Mouse (Mus musculus) midbrain, postnatal 0 days (tissue): ENCODE measurements around the gene Ttc7. TPM values are rescaled to one million over a fixed set of nuclear protein-coding genes. Genes with fewer than 3 reads are reported as not detected.

Experiments
- ATAC-seq: fragments of 200-750 bp; cut with Nextera tagmentation; 2 replicates; pipeline ENCODE4 v1.8.0; 2017; ENCODE audit warnings: moderate number of reproducible peaks, mild to moderate bottlenecking, moderate TSS enrichment, moderate library complexity; ENCODE audit not compliant: low FRiP score
- DNase-seq: peaks from one replicate; pipeline ENCODE4 v3.0.0-alpha.2; 2015; ENCODE audit warnings: low spot score
- H3K27ac ChIP-seq: fragments of 300-500 bp; sonication (generic); 2 replicates; pipeline ENCODE4 v1.5.1; 2014; ENCODE audit warnings: low read depth, mild to moderate bottlenecking, low read length, mixed read lengths
- H3K27me3 ChIP-seq: fragments of 300-500 bp; sonication (generic); 2 replicates; pipeline ENCODE4 v1.6.1; 2014; ENCODE audit warnings: low read length, control low read depth, mixed read lengths; ENCODE audit not compliant: insufficient read depth
- H3K36me3 ChIP-seq: fragments of 300-500 bp; sonication (generic); 2 replicates; pipeline ENCODE4 v1.6.1; 2014; ENCODE audit warnings: low read length, control low read depth, mixed read lengths; ENCODE audit not compliant: insufficient read depth
- H3K4me1 ChIP-seq: fragments of 300-500 bp; sonication (generic); 2 replicates; pipeline ENCODE4 v1.6.1; 2014; ENCODE audit warnings: mild to moderate bottlenecking, control low read depth, antibody characterized with exemption, low read length, mixed read lengths; ENCODE audit not compliant: insufficient read depth
- H3K4me2 ChIP-seq: fragments of 300-500 bp; sonication (generic); 2 replicates; pipeline ENCODE4 v1.6.1; 2014; ENCODE audit warnings: low read depth, mild to moderate bottlenecking, low read length, mixed read lengths; ENCODE audit not compliant: poor library complexity, severe bottlenecking
- H3K4me3 ChIP-seq: fragments of 300-500 bp; sonication (generic); 2 replicates; pipeline ENCODE4 v1.5.1; 2014; ENCODE audit warnings: low read depth, mild to moderate bottlenecking, low read length, moderate library complexity
- H3K9ac ChIP-seq: fragments of 300-500 bp; sonication (generic); replicated peaks from 2 replicates; pipeline ENCODE4 v1.6.1; 2014; ENCODE audit warnings: mild to moderate bottlenecking, low read length, moderate library complexity, mixed read lengths; ENCODE audit not compliant: poor library complexity, severe bottlenecking
- H3K9me3 ChIP-seq: fragments of 300-500 bp; sonication (generic); 2 replicates; pipeline ENCODE4 v1.6.1; 2016; ENCODE audit warnings: low read length, control low read depth
- CTCF ChIP-seq: IDR thresholded peaks from 2 replicates; pipeline ENCODE4 v1.5.1; 2016; ENCODE audit warnings: antibody characterized with exemption, mild to moderate bottlenecking
- WGBS: fragments of 180-500 bp; shearing (Covaris S2); extraction: QIAGEN DNeasy Blood & Tissue Kit; methylation state at CpG from one replicate; pipeline ENCODE4 v1.1.7; 2014; 5-methylcytosine and 5-hydroxymethylcytosine counted together
- polyA plus RNA-seq: library from polyadenylated mRNA; unstranded; fragments of >200 nt; fragmentation: Nextera tagmentation; extraction: Ambion mirVana; gene quantifications from 2 replicates; pipeline ENCODE4 v1.2.1, GENCODE M21; 2015
- total RNA-seq: library from RNA; depleted of rRNA; stranded (reverse); fragments of >200 nt; gene quantifications from 2 replicates; pipeline ENCODE4 v1.2.3, GENCODE M21; 2014

Ttc7 gene
- total and polyA plus RNA-seq, 2 experiments from 2014 or later: 5.3 to 11.1 TPM

DNA sequence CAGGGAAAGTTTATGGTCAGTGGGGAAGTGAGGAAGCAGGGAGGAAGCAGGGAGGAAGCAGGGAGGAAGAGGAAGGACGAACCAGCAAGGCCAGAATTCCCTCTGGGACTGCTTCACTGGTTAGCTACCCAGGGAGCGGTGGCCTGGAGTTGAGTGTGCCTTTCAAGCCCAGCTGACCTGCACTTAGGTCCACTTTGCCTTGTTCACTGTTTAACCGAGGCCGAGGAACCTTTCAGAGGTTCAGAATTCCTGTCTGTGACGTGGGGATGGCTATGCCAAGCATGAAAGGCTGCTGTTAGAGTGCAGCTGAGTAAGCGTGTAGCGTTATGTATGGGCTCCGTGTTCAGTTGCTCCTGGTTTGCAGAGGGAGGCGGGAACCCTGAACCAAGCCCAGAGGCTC is 90.6 kb downstream of the Ttc7 start:
- H3K4me1 ChIP-seq: peaks cover 29% of the 10 kb centered on the region; the same call in 1 of the 2 replicates

GRCm38 (mm10) chr17:87375941-87376511 is 93.3 kb downstream of the Ttc7 start:
- no peak for TF ChIP-seq CTCF
- no peak overlapping the region for H3K4me2 ChIP-seq
- H3K4me1 ChIP-seq: peaks cover 32% of the 10 kb centered on the region; the same call in 1 of the 2 replicates
- WGBS: 71% methylated on average over 10 of the region's 10 CpGs
- H3K27me3 ChIP-seq: no peaks in the 10 kb centered on the region
- no peaks in the 10 kb centered on the region for H3K9me3 ChIP-seq
- no peaks in the 10 kb centered on the region for H3K36me3 ChIP-seq
- DNase-seq: no peak
- no peak overlapping the region for H3K9ac ChIP-seq
- no peak overlapping the region; the same call in 1 of the 2 replicates for H3K27ac ChIP-seq
- H3K4me3 ChIP-seq: no peak overlapping the region
- no peak for ATAC-seq

More for the DNA sequence above, 90.6 kb downstream of the Ttc7 start:
- DNase-seq (no peak), ATAC-seq (no peak)
- Histone ChIP-seq H3K36me3 (no peaks in the 10 kb centered on the region), H3K4me2 (no peak overlapping the region), H3K9ac (no peak overlapping the region), H3K27me3 (no peaks in the 10 kb centered on the region), H3K4me3 (no peak overlapping the region), H3K9me3 (no peaks in the 10 kb centered on the region), H3K27ac (peak overlapping the region; percentile 77; the same call in 1 of the 2 replicates)
- TF ChIP-seq CTCF: no peak
- WGBS: 91% methylated on average over 9 of the region's 9 CpGs

DNA sequence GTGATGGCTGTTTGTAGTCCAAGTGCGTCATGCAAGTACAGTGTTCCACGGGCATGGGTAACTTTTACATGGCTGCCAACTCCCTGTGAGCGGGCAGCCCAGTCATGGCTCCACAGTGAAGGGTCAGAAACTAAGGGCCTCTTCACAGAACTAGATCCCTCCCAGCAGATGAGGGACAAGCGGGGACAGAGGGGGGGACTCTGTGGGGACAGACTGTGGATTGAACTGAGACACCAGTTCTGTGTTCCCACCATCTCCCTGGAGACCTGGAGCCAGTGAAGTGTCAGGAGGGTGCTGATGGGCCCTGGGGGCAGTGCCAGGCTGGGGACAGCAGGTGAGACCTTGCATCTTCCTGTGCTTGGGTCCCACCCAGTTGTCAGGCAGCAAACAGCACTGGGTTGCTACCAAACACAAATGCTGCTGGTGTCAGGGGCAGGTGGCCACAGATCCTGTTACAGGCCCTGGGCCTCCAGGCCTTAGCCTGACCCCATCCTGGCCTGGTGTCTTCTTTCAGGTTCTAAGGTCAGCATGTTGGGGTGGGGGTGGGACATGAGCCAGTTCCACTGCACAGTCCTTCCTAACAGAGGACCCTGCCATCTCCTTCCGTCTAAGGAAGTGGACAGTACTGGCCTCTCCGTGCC is 94.3 kb downstream of the Ttc7 start:
- no peak for TF ChIP-seq CTCF
- DNase-seq: no peak
- Histone ChIP-seq H3K9me3 (no peaks in the 10 kb centered on the region), H3K36me3 (no peaks in the 10 kb centered on the region), H3K9ac (no peak overlapping the region), H3K27ac (no peak overlapping the region), H3K4me3 (no peak overlapping the region), H3K4me1 (peaks cover 32% of the 10 kb centered on the region; the same call in 1 of the 2 replicates), H3K27me3 (no peaks in the 10 kb centered on the region), H3K4me2 (no peak overlapping the region)
- WGBS: 87% methylated on average over 6 of the region's 6 CpGs
- ATAC-seq: no peak

GRCm38 (mm10) chr17:87377536-87377935 is 94.8 kb downstream of the Ttc7 start:
- DNase-seq: peak; percentile 24

GRCm38 (mm10) chr17:87378354-87379159 is 95.9 kb downstream of the Ttc7 start:
- DNase-seq (peak; percentile 88), ATAC-seq (peak; percentile 66)
- H3K9ac ChIP-seq: no peak overlapping the region
- H3K4me3 ChIP-seq: no peak overlapping the region
- H3K9me3 ChIP-seq: no peaks in the 10 kb centered on the region
- peak; percentile 69 for TF ChIP-seq CTCF
- H3K4me1 ChIP-seq: peaks cover 23% of the 10 kb centered on the region; the same call in 1 of the 2 replicates
- WGBS: 25% methylated on average over 16 of the region's 16 CpGs
- peak overlapping the region; percentile 65 for H3K27ac ChIP-seq
- peak overlapping the region; percentile 0; the same call in 1 of the 2 replicates for H3K4me2 ChIP-seq
- H3K27me3 ChIP-seq: no peaks in the 10 kb centered on the region
- no peaks in the 10 kb centered on the region for H3K36me3 ChIP-seq

More at GRCm38 (mm10) chr17:87377536-87377935, 94.8 kb downstream of the Ttc7 start:
- H3K9me3 ChIP-seq: no peaks in the 10 kb centered on the region
- no peak for TF ChIP-seq CTCF
- H3K27ac ChIP-seq: peak overlapping the region; percentile 65
- H3K9ac ChIP-seq: no peak overlapping the region
- H3K4me3 ChIP-seq: no peak overlapping the region
- no peak for ATAC-seq
- H3K27me3 ChIP-seq: no peaks in the 10 kb centered on the region
- peaks cover 26% of the 10 kb centered on the region; the same call in 1 of the 2 replicates for H3K4me1 ChIP-seq
- H3K36me3 ChIP-seq: no peaks in the 10 kb centered on the region
- no peak overlapping the region for H3K4me2 ChIP-seq
- 64% methylated on average over 6 of the region's 6 CpGs for WGBS
